Mouse (Mus musculus) thymus, adult 2 months (tissue): ENCODE measurements around the gene Napepld.

ENCODE experiments used
- CTCF ChIP-seq: fragments of 200-500 bp; IDR thresholded peaks from 2 replicates; pipeline ENCODE4 v1.5.1; 2012; ENCODE audit warnings: mild to moderate bottlenecking, control low read depth, low read length, moderate library complexity, borderline replicate concordance; ENCODE audit not compliant: control insufficient read depth, poor library complexity, insufficient read depth; ENCODE audit errors: extremely low read depth
- POLR2A ChIP-seq: fragments of 200-500 bp; IDR thresholded peaks from 2 replicates; pipeline ENCODE4 v1.6.1; 2012; ENCODE audit warnings: mild to moderate bottlenecking, low read length, control low read depth, moderate library complexity; ENCODE audit not compliant: control insufficient read depth, poor library complexity, insufficient read depth; ENCODE audit errors: extremely low read depth

GRCm38 (mm10) chr5:21745966-21746365, 44.8 kb upstream of the Napepld start:
- TF ChIP-seq CTCF (no peak), POLR2A (no peak)
